Mouse (Mus musculus) intestine, embryonic 15.5 days (tissue): ENCODE results near the gene Sox1. TPM values are rescaled to one million over a fixed set of nuclear protein-coding genes. Genes with fewer than 3 reads are reported as not detected.

ENCODE experiments used
- ATAC-seq: fragments of 200-750 bp; cut with Nextera tagmentation; 2 replicates; pipeline ENCODE4 v1.8.0; 2017; ENCODE audit warnings: moderate TSS enrichment, moderate library complexity
- H3K27ac ChIP-seq: fragments of 300-500 bp; sonication (generic); 2 replicates; pipeline ENCODE4 v1.5.1; 2015; ENCODE audit warnings: mild to moderate bottlenecking, inconsistent platforms
- H3K27me3 ChIP-seq: fragments of 300-500 bp; sonication (generic); replicated peaks from 2 replicates; pipeline ENCODE4 v1.6.1; 2015; ENCODE audit warnings: inconsistent platforms
- H3K36me3 ChIP-seq: fragments of 300-500 bp; sonication (generic); 2 replicates; pipeline ENCODE4 v1.6.1; 2015; ENCODE audit warnings: inconsistent platforms
- H3K4me1 ChIP-seq: fragments of 300-500 bp; sonication (generic); replicated peaks from 2 replicates; pipeline ENCODE4 v1.6.1; 2015; ENCODE audit warnings: inconsistent platforms
- H3K4me2 ChIP-seq: fragments of 300-500 bp; sonication (generic); replicated peaks from 2 replicates; pipeline ENCODE4 v1.6.1; 2015; ENCODE audit warnings: mild to moderate bottlenecking, inconsistent platforms
- H3K4me3 ChIP-seq: fragments of 300-500 bp; sonication (generic); replicated peaks from 2 replicates; pipeline ENCODE4 v1.5.1; 2015; ENCODE audit warnings: inconsistent platforms
- H3K9ac ChIP-seq: fragments of 300-500 bp; sonication (generic); 2 replicates; pipeline ENCODE4 v1.6.1; 2015; ENCODE audit warnings: inconsistent platforms
- H3K9me3 ChIP-seq: fragments of 300-500 bp; sonication (generic); 2 replicates; pipeline ENCODE4 v1.6.1; 2016; ENCODE audit warnings: inconsistent platforms
- WGBS: fragments of 180-500 bp; shearing (Covaris S2); methylation state at CpG from one replicate; pipeline ENCODE4 v1.1.7; 2015; 5-methylcytosine and 5-hydroxymethylcytosine counted together
- polyA plus RNA-seq: library from polyadenylated mRNA; unstranded; fragments of >200 nt; fragmentation: Nextera tagmentation; extraction: Ambion mirVana; gene quantifications from 2 replicates; pipeline ENCODE4 v1.2.1, GENCODE M21; 2015

Sox1 gene
- polyA plus RNA-seq, 1 experiment from 2014 or later, result not detected

DNA sequence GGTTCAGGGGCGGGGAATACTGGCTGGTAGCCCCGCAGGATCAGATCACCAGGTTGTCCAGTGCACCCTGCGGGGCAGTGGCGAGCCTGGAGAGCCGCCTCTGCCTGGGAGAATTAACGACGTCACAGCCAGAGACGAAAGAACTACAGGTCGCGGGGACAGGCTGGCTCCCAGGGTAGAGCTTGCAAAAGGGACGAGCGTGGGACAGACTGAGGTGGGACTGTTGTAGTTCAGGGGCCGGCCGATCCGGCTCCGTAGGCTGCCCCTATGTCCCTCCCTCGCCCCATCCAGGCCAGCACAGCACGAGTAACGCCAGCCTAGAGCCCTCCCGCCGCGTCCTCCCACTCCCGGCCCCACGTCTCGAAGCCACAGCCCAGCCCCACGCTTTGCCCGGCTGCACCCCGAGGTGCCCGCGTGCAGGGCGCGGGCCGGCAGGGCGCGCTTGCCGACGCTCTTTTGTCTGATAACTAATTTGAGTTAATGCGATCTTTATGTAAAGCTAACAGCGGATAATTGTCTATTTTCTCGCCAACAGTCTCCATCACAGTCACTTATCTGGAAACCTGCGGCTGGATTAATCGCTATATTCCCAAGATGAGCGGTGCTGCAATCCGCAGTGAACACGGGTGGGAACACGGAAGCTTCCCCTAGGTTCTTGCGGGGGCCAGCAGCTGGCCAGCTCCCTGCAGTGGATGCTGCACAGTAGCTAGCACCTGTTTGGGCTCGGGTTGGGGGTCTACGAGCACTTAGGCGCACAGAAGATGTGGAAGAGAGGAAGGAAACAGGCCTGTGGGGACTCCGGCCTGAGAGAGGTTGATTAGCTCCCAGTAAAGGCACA, 36.0 kb downstream of the Sox1 start:
- Histone ChIP-seq H3K9ac (no peak overlapping the region), H3K27me3 (peaks cover 87% of the 10 kb centered on the region), H3K4me2 (peak overlapping the region; percentile 34; the same call in 1 of the 2 replicates), H3K9me3 (no peaks in the 10 kb centered on the region), H3K36me3 (no peaks in the 10 kb centered on the region), H3K4me3 (no peak overlapping the region), H3K4me1 (0 out of 2 replicates have a peak, but pooled peaks cover 11% of the 10 kb centered on the region), H3K27ac (no peak overlapping the region)
- no peak for ATAC-seq
- 3% methylated on average over 51 of the region's 51 CpGs for WGBS

DNA sequence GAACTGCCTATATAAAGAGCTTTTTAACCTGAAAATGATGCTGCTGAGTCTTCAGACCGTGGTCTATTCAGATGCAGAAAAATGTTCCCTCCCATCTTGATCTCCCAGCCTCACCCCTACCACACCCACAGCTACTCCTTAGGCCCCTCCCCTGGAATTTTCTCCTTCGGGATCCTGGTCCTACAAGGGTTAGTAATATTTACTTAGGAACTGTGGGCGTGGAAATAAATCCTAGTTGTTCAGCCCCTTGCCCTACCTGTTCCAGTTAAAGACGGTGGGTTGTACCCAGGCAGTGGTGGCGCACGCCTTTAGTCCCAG, 36.6 kb downstream of the Sox1 start:
- Histone ChIP-seq H3K4me2 (no peak overlapping the region), H3K9me3 (no peaks in the 10 kb centered on the region), H3K4me1 (0 out of 2 replicates have a peak, but pooled peaks cover 11% of the 10 kb centered on the region), H3K9ac (no peak overlapping the region), H3K4me3 (no peak overlapping the region), H3K36me3 (no peaks in the 10 kb centered on the region), H3K27ac (no peak overlapping the region), H3K27me3 (peaks cover 83% of the 10 kb centered on the region)
- ATAC-seq, result no peak
- 47% methylated on average over 6 of the region's 6 CpGs for WGBS

DNA sequence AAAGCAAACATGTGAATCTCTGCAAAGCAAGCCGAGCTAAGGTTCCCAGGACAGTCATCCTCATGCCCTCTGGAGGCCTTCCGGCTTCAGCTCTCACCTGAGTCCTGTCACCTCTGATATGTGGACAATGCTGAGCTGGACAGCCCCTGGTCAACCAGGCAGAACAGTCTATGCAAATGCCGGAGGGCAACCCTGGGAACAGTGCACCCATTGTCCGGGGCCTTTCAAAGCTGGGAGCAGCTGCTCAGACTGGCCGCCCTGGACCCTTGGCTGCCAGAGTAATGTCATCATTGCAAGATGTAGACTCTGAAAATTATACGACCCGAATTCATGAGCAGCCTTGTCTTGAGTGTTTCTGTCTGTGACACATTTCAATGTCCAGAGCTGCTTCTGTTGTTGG, 37.5 kb downstream of the Sox1 start:
- 64% methylated on average over 7 of the region's 7 CpGs for WGBS
- no peak for ATAC-seq
- Histone ChIP-seq H3K4me3 (no peak overlapping the region), H3K27me3 (peaks cover 75% of the 10 kb centered on the region), H3K4me2 (no peak overlapping the region), H3K9ac (no peak overlapping the region), H3K36me3 (no peaks in the 10 kb centered on the region), H3K9me3 (no peaks in the 10 kb centered on the region), H3K27ac (no peak overlapping the region), H3K4me1 (0 out of 2 replicates have a peak, but pooled peaks cover 11% of the 10 kb centered on the region)

DNA sequence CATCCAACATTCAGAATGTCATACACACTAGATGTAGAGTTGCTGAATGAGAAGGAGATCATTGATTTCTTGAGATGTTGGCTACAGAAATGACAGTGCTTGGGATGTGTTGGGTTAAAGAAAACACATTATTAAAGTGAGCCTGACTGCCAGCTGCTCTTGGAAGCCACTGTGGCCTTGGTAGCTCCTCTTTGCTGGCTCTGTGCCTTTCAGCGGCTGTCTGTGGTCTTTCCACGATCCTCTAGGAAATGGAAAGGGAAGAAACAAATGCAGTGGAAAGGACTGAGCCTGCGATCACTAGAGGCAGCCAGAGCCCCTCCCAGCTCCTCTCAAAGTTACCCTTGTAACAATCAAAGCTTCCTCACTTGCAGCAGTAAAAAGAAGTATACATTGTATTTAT, 39.7 kb downstream of the Sox1 start:
- Histone ChIP-seq H3K27ac (no peak overlapping the region), H3K9ac (no peak overlapping the region), H3K9me3 (no peaks in the 10 kb centered on the region), H3K4me3 (no peak overlapping the region), H3K36me3 (no peaks in the 10 kb centered on the region), H3K4me2 (no peak overlapping the region), H3K4me1 (0 out of 2 replicates have a peak, but pooled peaks cover 11% of the 10 kb centered on the region), H3K27me3 (peaks cover 52% of the 10 kb centered on the region)
- no peak for ATAC-seq
- 62% methylated on average over 3 of the region's 3 CpGs for WGBS

DNA sequence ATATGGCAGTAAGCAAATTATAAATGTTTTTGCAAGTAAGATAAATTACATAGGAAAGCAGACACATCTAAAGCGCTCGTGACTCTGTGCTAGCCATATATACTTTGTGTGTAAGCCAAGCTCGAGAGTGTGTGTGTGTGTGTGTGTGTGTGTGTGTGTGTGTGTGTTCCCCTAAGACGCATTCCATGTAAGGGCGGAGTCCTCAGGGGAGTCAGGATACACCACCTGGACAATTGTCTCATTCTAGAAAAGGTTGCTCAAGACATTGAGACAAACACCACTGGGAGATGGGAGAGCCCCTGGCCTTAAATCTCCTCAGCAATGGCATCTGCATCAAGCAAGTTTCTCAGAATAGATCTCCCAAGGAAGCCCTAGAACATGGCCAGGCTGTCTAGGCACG, 42.9 kb downstream of the Sox1 start:
- no peaks in the 10 kb centered on the region for H3K36me3 ChIP-seq
- 81% methylated on average over 6 of the region's 6 CpGs for WGBS

DNA sequence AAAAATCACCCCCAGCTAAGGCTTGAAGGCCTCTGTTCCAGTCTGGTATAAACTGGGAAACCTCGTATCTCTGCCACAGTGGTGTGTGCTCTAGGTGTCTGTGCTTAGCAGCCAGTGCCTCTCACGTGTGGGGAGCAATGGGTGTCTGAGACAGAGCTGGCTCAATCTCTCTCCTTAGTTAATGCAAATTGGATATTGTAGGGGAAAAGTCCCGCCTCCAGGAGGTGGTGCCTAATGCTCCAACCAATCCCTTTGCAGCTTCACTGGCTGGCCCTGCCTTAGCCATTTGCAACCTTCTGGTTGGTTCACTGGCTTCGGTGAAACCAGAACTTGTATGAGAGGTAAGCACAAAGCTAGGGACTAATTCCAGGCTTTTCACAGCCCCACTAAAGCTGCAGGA, 43.9 kb downstream of the Sox1 start:
- ATAC-seq, result no peak
- Histone ChIP-seq H3K4me3 (no peak overlapping the region), H3K4me2 (no peak overlapping the region), H3K27me3 (peaks cover 13% of the 10 kb centered on the region), H3K27ac (no peak overlapping the region), H3K9me3 (no peaks in the 10 kb centered on the region), H3K36me3 (no peaks in the 10 kb centered on the region), H3K4me1 (no peaks in the 10 kb centered on the region), H3K9ac (no peak overlapping the region)
- 16% methylated on average over 4 of the region's 4 CpGs for WGBS

More for the DNA sequence above, 42.9 kb downstream of the Sox1 start:
- no peak overlapping the region for H3K4me3 ChIP-seq
- H3K4me1 ChIP-seq, result no peaks in the 10 kb centered on the region
- ATAC-seq, result no peak
- no peak overlapping the region for H3K9ac ChIP-seq
- peaks cover 21% of the 10 kb centered on the region for H3K27me3 ChIP-seq
- H3K9me3 ChIP-seq, result no peaks in the 10 kb centered on the region
- no peak overlapping the region for H3K4me2 ChIP-seq
- no peak overlapping the region for H3K27ac ChIP-seq

DNA sequence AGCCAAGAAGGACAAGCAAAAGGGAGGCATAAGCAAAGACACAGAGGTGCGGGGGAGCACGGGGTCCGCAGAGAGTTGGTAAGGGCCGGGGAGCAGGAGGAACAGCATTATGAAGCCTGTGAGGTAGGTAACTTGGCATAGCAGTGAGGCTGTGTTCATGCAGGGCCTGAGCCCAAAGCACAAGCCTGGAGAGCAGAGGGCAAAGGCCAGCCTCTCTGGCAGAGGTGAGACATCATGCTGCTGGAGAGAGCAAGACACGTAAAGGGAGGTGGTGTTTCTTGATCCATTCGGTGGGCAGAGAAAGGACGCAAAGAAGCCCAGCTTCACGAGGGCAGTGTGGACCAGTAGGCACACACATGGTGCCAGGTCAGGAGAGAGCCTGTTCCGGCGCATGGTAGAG, 44.8 kb downstream of the Sox1 start:
- ATAC-seq, result no peak
- Histone ChIP-seq H3K4me3 (no peak overlapping the region), H3K27ac (no peak overlapping the region), H3K4me2 (no peak overlapping the region), H3K36me3 (no peaks in the 10 kb centered on the region), H3K27me3 (peaks cover 11% of the 10 kb centered on the region), H3K9ac (no peak overlapping the region), H3K9me3 (no peaks in the 10 kb centered on the region), H3K4me1 (no peaks in the 10 kb centered on the region)
- WGBS, result 91% methylated on average over 10 of the region's 10 CpGs

DNA sequence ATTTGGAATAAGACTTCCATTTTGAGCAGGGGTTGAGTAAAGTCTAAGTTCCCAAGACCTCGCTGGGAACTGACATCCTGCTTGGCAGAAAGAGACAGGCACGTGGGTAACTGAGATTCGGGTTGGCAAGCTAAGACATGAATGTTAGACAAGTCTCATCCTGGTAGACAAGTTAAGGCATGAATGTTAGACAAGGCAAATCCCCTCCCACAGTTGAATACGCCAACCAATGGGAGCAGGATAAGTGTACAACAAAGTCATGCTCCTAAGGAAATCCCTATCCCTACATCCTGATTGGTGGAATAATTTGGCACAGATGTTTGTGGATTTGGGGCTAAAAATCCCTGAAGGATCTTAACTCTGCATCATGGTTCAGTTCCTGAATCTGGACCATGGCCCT, 45.9 kb downstream of the Sox1 start:
- ATAC-seq, result no peak
- H3K4me1 ChIP-seq, result 0 out of 2 replicates have a peak, but pooled peaks cover 2% of the 10 kb centered on the region
- no peaks in the 10 kb centered on the region for H3K9me3 ChIP-seq
- H3K4me3 ChIP-seq, result no peak overlapping the region
- no peak overlapping the region for H3K9ac ChIP-seq
- H3K4me2 ChIP-seq, result no peak overlapping the region
- 92% methylated on average over 4 of the region's 4 CpGs for WGBS
- H3K36me3 ChIP-seq, result no peaks in the 10 kb centered on the region
- H3K27ac ChIP-seq, result no peak overlapping the region
- peaks cover 17% of the 10 kb centered on the region for H3K27me3 ChIP-seq

DNA sequence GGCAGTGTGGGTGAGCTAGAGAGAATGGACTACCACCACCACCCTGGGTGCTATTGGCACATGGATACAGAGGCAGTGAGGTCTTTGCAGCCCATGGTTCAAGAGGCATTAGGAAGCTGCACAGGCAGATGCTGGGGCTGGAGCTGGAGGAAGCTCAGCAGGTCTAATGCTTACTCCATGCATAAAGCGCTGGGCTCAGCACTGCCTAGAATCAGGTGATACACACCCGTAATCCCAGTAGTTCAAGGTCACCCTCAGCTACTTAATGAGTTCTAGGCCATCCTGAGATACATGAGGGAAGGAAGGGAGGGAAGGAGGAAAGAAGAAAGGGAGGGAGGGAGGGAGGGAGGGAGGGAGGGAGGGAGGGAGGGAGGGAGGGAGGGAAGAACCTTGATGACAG, 50.2 kb downstream of the Sox1 start:
- no peaks in the 10 kb centered on the region for H3K9me3 ChIP-seq
- no peaks in the 10 kb centered on the region for H3K36me3 ChIP-seq
- no peak overlapping the region for H3K4me3 ChIP-seq
- no peak overlapping the region for H3K27ac ChIP-seq
- no peak overlapping the region for H3K4me2 ChIP-seq
- no peak overlapping the region for H3K9ac ChIP-seq
- H3K27me3 ChIP-seq, result peaks cover 42% of the 10 kb centered on the region
- 0 out of 2 replicates have a peak, but pooled peaks cover 2% of the 10 kb centered on the region for H3K4me1 ChIP-seq
- 61% methylated on average over 2 of the region's 2 CpGs for WGBS
- no peak for ATAC-seq

DNA sequence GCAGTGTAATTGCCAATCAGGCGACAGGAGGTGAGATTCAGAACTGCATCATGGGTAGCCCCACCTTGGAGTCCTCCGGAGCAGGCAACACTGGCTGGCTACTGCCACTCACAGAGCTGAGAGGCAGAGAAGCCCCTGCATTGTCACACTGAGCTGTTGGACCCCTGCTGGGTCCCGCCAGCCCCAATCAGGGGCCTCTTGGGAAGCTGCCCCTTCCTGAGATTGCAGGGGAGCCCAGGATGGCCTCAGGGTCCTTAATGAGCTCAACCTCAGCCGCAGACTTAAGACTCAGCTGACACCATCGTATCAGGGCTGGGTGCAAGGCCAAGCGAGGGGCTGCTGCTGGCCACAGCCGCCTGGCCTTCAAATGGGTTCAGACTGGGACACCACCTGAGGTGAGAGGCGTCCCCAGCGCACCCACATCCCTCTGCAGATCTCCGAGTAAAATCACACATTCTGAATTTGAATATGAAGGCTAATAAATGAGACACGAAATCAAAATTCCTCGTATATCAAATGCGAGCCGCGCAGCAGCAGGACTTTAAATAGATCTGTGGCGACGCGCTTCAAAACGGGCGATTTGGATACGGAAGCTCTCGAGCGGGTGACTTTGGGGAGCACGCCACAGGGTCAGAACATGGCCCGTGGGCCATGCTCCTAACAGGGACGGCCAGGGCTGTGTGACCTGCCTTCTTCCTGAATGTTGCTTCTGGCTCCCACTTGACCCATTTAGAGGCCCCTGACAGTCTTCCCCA, 51.0 kb downstream of the Sox1 start:
- no peak overlapping the region for H3K27ac ChIP-seq
- no peak overlapping the region for H3K4me3 ChIP-seq
- no peaks in the 10 kb centered on the region for H3K9me3 ChIP-seq
- H3K36me3 ChIP-seq, result no peaks in the 10 kb centered on the region
- H3K4me2 ChIP-seq, result no peak overlapping the region
- no peak for ATAC-seq
- H3K4me1 ChIP-seq, result 0 out of 2 replicates have a peak, but pooled peaks cover 2% of the 10 kb centered on the region
- peaks cover 42% of the 10 kb centered on the region for H3K27me3 ChIP-seq
- no peak overlapping the region for H3K9ac ChIP-seq
- 2% methylated on average over 26 of the region's 26 CpGs for WGBS
